Mouse (Mus musculus): Measurements from ENCODE around the gene Tnfsf13. TPM values are rescaled to one million over a fixed set of nuclear protein-coding genes. Genes with fewer than 3 reads are reported as not detected.

Gene Tnfsf13
- polyA plus RNA-seq, 1 experiment = not detected

DNA sequence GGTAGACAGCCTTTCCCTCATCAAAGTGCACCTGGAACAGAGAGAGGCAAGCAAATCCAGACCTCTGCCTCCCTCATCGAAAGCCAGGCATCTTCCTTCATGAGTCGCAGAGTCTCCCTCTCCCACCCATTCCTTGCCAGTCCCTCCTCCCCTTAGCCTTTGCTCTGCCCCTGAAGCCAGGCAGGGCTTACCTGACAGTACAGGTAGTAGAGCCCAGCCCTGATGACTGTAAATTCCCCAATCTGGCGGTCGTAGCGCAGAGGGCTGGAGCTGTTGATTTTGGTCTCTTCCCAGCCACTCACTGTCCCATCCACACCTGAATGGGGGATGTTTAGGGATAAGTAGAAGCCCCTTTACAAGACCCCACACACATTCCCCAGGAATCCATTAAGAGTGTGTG is 1.5 kb upstream of the Tnfsf13 start:
- TF ChIP-seq GATA1 (IDR thresholded peaks at IDR 0.05; ENCODE audit: low read length) = no peak

DNA sequence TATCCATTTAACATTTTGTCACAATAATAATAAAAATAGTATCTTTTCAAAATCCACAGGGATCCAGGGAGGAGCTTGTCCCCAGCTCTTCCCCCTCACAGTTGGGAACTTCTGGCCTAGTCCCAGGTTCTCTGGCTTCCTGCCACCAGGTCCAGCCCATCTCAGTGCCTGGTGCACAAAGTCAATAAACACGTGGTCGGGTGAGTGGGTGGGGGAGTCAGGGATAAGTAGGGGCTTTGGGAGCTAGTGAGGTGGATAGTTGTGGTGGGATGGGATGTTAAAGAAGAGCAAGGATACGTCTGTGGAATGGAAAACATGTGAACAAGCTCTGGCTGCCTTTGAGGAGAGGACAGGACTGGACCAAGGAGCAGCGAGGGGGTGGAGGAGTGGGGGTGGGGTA is 793 bp upstream of the Tnfsf13 start:
- TF ChIP-seq GATA1 (IDR thresholded peaks at IDR 0.05; ENCODE audit: low read length) = no peak

DNA sequence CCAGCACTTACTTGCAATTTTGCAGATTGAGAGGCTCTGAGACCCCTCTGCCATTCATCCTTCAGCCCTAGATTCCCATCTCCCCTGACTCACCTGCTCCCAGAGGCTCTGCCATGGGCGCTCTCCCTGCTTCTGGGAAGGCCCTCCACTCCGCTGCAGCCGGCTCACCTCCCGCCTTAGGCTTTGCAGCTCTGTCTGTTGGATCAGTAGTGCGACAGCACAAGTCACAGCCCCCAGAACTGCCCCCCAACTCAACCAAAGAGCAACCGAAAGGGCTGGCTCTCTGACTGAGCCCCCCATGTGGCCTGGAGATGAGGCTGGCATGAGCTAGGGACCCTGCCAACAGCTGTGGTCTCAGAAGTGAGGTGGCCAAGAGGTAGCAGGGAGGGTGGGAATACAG is 648 bp downstream of the Tnfsf13 start:
- no peak for TF ChIP-seq GATA1 (IDR thresholded peaks at IDR 0.05; ENCODE audit: low read length)

DNA sequence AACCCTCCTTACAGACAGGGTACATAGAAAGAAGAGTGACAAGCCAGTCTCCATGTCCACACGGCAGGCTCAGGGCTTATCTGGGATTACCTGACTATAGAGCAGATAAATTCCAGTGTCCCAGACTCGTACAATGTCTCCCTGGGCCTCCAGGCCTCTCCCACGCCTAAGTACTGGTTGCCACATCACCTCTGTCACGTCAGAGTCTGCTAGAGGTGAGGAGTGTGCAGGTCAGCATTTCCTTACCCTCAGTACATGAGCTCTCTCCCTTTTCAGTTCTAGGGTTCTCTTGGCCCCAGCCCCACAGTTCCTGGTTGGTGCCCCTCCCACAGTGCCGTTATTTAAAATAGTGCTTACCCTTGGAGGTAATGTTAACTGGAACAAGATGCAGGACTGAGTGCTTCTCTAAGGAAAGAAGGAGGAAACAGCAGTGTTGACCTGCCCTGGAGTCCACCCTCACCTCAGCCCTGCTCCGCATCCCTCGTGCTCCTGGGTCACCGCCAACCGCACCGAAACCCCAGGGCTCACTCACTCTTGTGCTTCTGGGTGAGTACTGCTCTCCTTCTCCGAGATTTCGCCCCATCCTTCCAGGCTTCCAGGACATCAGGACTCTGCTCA is 1.3 kb downstream of the Tnfsf13 start:
- TF ChIP-seq GATA1 (IDR thresholded peaks at IDR 0.05; ENCODE audit: low read length) = no peak

DNA sequence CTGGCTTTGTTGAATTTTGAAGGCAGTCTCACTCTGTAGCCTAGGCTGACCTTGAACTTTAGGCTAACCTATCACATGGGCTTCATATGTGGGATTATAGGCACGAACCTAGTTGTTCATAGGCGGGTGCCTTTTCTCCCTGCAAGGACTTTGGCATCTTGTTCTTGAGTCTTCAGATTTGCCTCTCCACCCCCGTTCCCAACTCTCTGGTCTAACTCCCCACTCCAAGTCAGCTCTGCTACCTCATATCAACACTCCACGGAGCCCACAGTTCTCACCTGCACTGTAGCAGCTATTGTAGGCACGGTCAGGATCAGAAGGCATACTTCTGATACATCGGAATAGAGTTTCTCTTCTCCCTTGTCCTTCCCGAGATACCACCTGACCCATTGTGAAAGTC is 2.0 kb downstream of the Tnfsf13 start:
- TF ChIP-seq GATA1 (IDR thresholded peaks at IDR 0.05; ENCODE audit: low read length) = no peak

DNA sequence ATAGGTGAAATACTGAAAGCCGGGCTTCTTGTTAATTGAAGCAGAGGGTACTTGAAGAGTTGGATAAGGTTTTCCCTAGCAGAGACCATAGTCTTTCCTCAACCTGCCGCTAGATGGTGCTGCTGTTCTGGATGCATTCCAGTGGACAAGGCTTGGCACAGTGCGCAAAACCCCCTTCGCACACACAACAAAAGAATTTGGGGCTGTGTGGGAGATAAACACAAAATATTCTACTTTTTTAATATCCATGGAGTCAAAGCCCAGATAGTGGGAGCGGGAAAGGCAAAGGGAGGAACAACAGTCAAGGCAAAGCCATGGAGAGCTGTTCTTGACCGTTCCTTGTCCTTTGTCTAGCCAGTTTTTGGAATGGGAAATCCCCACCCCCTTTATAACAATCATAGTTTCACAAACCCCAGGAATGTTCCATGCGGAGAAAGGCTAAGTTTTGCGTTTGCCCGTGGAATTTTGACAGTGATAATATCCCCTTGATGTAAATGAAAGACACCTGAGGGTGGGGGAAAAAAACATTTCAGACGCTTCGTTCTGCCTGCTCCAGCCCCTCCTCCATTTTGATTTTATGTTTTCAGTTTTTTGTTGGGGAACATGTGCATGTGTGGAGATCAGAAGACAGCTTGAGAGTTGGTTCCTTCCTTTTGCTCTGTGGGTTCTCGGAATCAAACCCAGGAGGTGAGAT is 2.6 kb downstream of the Tnfsf13 start:
- no peak for TF ChIP-seq GATA1 (IDR thresholded peaks at IDR 0.05; ENCODE audit: low read length)

DNA sequence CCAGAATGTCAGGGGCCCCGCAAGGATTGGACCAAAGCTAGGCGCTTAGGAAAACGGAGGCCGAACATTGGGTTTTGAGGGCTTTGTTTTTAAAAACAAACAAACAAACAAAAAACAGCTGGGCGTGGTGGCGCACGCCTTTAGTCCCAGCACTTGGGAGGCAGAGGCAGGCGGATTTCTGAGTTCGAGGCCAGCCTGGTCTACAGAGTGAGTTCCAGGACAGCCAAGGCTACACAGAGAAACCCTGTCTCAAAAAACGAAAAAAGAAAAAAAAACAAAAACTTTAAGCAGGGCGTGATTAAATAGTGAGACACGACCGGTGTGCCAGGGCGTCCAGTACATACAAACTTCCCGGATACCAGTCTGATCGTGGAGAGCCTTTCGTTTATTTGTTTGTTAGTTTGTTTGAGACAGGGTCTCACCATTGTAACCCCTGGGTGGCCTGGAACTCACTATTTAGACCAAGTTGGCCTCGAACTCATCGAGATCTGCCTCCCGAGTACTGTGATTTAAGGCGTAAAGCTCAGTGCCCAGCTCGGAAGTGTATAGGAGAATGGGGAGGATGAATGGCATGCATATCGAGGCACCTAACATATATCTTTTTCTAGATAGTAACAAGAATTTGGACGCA is 3.3 kb downstream of the Tnfsf13 start:
- no peak for TF ChIP-seq GATA1 (IDR thresholded peaks at IDR 0.05; ENCODE audit: low read length)

DNA sequence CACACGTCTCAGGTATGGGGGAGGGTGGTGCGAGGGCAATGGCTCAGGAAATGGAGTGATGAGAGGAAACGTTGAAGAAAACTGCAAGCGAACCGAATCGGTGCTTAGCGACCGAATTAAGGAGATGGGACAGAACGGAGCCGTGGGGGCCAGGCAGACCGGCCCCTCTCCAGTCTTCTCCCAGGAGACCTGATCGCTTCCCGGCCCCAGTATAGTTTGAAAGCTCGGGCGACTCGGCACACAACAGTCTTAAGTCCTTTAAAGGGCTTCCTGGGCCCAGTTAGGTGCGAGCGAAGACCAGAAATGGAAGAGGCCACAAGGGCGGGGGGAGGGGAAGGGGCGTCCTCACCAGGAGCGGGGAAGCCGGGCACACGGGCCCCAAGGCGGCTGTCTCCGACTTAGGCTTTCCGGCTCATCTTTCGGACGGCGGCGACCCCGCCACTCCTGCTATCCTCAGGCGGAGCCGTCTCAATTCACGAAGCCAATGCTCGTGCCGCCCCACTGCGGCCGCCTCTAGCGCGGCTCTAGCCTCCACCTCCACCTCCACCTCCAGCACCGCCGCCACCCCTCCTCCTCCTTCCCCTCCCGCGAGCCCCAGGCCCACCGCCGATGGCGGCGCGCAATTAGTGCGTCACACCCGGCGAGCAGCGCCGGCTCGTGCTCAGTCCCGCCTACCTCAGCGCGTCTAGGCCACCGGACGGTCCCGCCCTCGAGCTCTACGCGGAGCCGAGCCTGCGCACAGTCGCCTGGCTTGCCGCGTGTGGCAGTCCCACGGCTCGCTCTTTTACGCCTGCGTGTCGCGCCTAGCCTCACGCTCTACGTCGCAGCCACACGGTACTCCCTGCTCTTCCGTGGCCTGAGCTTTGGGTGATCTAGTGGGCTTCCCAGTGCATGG is 4.0 kb downstream of the Tnfsf13 start, which contains the start of gene Senp3:
TSS of gene Senp3 (minus strand) at position 771 of the 895 bp plus-strand sequence.
- no peak for TF ChIP-seq GATA1 (IDR thresholded peaks at IDR 0.05; ENCODE audit: low read length)

DNA sequence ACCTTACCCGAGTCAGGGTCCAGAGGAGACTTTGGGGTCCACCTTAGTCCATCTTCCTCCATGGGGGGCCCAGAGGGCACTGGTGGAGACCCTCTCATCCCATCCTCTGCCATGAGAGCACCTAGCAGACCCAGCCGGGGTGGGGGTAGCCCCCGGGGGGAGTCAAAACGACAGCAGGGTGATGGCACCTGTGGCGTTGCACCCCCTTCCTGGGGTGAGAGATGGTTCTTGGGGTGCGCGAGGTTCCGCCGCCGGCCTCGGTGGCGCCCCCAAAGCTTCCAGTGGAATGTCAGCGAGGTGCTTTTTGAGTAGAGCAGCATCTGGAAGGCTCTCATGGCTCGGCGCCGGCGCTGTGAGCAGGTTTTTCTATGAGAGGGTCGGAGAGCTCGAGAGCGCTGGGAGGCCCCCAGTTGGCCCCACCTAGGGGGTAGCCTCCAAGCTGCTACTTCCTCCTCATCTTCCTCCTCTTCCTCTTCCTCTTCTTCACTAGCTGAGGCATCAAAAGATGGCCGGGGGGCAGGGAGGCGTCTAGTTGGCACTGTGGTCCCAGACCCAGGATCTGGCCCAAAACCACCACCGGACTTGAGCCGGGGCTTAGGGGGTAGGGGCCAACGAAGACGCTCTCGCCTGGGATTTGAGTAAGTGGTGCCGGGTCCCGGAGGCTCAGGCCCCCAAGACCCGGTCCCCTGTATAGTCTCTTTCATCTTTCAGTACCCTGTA is 5.3 kb downstream of the Tnfsf13 start:
- TF ChIP-seq GATA1 (IDR thresholded peaks at IDR 0.05; ENCODE audit: low read length) = no peak

DNA sequence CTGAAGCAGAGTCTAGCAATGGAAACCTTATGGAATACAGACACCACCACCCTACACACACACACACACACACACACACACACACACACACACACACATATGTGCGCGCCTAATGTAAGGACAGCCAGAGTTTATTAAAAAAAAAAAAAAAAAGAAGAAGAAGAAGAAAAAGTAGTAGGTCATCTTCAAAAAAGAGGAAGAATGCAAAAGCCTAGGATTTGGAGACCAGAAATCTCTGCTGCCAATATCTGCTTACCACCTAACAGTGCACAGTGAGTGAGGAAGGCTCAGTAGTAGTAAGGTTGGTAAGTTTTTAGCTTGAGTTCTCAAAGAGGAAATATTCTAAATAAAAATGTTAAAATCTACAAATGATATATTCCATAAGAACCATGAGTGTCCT is 6.4 kb downstream of the Tnfsf13 start:
- no peak for TF ChIP-seq GATA1 (IDR thresholded peaks at IDR 0.05; ENCODE audit: low read length)

DNA sequence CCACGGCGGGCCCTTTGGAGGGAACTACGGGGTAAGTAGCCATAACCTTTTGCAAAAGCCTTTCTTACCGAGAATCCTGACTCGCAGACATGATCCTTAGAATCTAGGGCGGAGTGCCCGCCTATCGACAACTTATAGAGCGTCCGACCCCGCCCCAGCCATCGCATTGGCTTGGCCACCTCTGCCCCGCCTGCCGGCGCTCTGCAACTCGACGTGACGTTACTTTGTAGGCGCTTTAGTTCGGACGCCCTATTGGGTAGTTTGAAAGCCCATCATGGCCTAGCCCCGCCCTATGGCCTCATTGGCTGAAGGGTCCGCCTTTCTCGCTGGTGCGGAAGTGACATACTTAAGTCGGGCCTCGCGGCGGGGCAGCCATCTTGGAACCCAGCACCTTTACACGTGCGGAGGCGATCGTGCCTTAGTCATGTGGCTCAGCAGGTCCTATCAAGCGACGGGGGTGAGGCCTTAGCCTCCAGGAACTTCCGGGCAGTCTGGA is 13.3 kb downstream of the Tnfsf13 start, which contains the start of gene Eif4a1:
TSS of gene Eif4a1 (minus strand) at position 213 of the 496 bp plus-strand sequence.
- TF ChIP-seq GATA1 (IDR thresholded peaks at IDR 0.05; ENCODE audit: low read length) = no peak

DNA sequence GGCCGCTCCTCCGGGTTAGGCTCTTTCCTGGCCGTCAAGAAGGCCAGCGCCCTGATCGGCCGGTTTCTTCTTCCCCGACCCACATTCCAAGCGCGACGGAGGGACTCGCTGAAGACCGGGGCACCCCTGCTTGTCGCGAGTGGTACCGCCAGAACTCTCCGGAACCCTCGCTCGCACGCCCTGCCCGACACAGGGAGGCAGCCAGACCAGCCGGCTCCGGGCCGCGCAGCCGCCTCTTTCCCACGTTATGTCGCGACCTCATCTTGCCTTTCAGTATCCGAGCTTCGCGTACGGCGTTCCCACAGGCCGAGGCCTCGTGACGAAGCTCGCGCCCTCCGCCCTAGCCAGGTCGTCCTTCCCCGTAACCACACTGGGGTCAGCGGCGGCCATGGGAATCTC is 13.9 kb downstream of the Tnfsf13 start:
- no peak for TF ChIP-seq GATA1 (IDR thresholded peaks at IDR 0.05; ENCODE audit: low read length)

DNA sequence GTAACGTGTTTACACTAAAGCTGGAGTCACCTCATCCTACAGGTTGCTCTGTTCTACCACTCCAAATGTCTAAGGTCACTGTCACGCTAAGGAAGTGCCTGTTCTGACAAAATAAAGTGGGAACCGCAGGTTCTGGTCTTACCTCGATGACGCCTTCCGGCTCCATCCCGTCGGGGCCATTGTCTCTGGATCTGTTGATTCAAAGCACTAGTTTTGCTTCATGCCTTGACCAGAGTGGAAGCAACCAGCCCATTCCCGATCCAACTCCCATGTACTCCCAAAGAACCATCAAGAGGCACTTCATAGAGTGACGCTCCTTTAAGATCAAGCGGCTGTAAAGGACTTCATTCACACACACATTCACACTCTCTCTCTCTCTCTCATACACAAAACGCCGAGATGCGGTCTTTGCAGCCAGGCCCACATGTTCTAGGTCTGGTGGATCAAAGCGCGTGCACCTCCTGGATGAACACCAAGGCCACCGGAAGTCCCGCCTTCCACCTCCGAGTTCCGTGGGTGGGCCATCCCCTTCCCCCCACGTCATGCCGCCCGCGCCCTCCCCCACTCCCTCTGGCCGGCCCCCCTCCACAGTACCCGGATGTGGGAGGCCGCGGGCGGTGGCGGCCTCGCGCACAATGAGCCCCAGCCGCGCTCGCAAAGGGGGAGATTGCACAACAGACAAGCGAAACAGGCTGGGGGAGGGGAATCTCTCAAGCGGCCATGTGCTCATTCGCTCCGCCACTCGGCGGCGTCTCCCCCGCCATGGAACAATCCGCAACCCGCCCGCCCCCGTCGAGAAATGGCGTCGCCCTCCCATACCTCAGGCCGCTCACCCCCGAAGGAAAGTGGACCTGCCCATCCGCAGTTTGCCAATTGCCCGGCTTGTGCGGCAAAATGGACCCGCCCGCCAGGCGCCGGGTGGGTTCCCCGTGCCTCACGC is 14.5 kb downstream of the Tnfsf13 start:
- no peak for TF ChIP-seq GATA1 (IDR thresholded peaks at IDR 0.05; ENCODE audit: low read length)

DNA sequence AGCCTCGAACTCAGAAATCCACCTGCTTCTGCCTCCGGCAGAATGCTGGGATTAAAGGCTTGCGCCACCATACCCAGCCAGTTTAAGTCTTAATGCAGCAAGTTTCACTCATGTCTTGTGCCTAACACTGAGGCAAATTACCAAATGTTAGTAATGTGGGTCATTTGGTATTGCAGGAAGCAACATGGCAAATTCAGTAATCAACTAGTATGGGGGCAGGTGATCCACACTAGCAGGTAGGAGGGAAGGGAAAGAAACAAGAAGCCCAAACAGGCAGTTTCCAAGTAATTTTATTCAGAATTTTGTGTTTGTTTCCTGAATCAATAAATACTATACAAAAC is 18.9 kb downstream of the Tnfsf13 start:
- no peak for TF ChIP-seq GATA1 (IDR thresholded peaks at IDR 0.05; ENCODE audit: low read length)

Data from G1E-ER4 (cell line).